Mouse (Mus musculus) liver, postnatal 0 days (tissue): ENCODE results near the gene Sec24c.

ENCODE experiments used
- CTCF ChIP-seq: sonication (generic); IDR thresholded peaks from 2 replicates; pipeline ENCODE4 v1.5.1; 2016; ENCODE audit warnings: antibody characterized with exemption, low read depth
- EP300 ChIP-seq: IDR thresholded peaks from 2 replicates; pipeline ENCODE4 v1.6.1; 2016; ENCODE audit warnings: antibody characterized with exemption, low read depth, mild to moderate bottlenecking

DNA sequence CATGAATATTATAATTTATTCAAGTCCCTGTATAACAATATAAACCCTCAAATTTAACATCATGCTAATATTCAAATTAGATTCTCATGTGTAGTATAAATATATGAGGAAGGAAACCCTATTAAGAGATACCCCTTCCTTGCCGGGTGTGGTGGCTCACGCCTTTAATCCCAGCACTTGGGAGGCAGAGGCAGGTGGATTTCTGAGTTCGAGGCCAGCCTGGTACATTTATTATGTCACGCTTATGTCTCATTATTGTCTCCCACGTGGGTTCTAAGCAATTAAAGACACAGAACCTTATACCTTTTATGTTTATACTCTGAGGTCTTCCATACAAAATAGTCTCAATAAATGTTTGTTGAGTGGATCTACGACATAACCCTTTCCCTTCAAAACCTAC lies 35.4 kb upstream of the Sec24c start:
- no peak for TF ChIP-seq CTCF
- no peak for TF ChIP-seq EP300
